Mouse (Mus musculus): ENCODE measurements around the gene Ubr7. TPM values are rescaled to one million over a fixed set of nuclear protein-coding genes. Genes with fewer than 3 reads are reported as not detected.

Ubr7 gene
- polyA plus RNA-seq, 1 experiment from 2014 or later = 34.7 TPM

DNA sequence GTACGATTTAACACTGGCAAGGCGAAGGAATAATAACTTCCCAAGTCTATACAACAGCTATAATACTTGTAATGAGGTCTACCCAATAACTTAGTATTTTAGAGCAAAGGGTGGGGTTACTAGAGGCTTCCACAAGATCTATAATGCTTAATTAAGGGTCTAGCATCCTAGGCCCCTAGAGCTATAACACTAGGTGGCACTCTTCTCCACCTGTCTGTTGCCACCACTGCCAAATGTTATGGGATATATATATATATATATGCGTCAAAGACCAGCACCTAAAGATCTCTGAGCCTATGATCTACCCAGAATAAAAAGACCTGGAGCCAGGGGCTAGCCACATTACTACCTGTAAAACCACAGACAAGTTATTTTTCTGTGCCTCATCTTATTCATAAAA, 17.5 kb upstream of the Ubr7 start:
- no peaks in the 10 kb centered on the region for H3K9me3 ChIP-seq (ENCODE audit: control insufficient read depth, low read length)
- WGBS = 60% methylated on average over 3 of the region's 3 CpGs
- H3K27me3 ChIP-seq (replicated peaks; ENCODE audit: control insufficient read depth, insufficient read depth, low read length) = no peaks in the 10 kb centered on the region
- no peak overlapping the region for H3K27ac ChIP-seq (ENCODE audit: low read depth, low read length)
- no peak overlapping the region for H3K4me3 ChIP-seq (ENCODE audit: low read length)
- H3K4me1 ChIP-seq (ENCODE audit: control insufficient read depth, insufficient read depth, low read depth, low read length) = peaks cover 22% of the 10 kb centered on the region
- no peaks in the 10 kb centered on the region for H3K36me3 ChIP-seq (ENCODE audit: control insufficient read depth, insufficient read depth, low read length)
- no peak overlapping the region for H3K4me2 ChIP-seq (ENCODE audit: low read length)
- H3K9ac ChIP-seq (ENCODE audit: low read depth, low read length) = no peak overlapping the region
- ATAC-seq = no peak

GRCm38 (mm10) chr12:102742056-102742455, 15.7 kb upstream of the Ubr7 start:
- Histone ChIP-seq H3K9me3 (ENCODE audit: control insufficient read depth, low read length) (no peaks in the 10 kb centered on the region), H3K27ac (ENCODE audit: low read depth, low read length) (no peak overlapping the region), H3K27me3 (replicated peaks; ENCODE audit: control insufficient read depth, insufficient read depth, low read length) (no peaks in the 10 kb centered on the region), H3K4me1 (ENCODE audit: control insufficient read depth, insufficient read depth, low read depth, low read length) (peaks cover 22% of the 10 kb centered on the region), H3K4me3 (ENCODE audit: low read length) (no peak overlapping the region), H3K4me2 (ENCODE audit: low read length) (no peak overlapping the region; the same call in 1 of the 2 replicates), H3K9ac (ENCODE audit: low read depth, low read length) (no peak overlapping the region), H3K36me3 (ENCODE audit: control insufficient read depth, insufficient read depth, low read length) (peaks cover 3% of the 10 kb centered on the region; the same call in 1 of the 2 replicates)
- no peak for ATAC-seq
- 90% methylated on average over 7 of the region's 7 CpGs for WGBS

DNA sequence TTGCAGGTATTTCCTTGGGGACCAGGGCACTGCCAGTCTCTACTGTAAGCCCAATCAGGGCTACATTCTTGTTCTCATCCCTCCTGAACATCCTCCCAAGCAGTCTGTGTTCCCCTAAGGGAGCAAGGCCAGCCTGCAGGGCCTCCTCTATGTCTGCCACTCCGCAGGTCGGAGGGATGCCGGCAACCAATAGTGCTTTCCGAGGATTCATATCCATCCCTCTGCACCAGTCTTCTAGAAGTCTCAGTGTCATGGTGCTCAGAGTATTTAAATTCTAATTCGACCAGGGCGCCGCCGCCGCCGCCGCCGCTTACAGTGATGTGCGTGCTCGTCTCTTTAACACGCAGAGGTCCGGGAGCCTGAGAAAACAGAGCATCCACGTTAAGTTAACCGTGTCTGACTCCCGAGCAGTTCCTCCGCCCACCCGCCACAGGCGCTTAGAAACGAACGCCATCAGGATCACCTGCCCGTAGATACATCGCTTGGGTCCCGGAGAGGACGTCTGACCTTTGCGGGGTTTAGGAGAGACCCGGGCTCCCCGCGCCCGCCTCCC, 14.7 kb upstream of the Ubr7 start:
- peaks cover 22% of the 10 kb centered on the region for H3K4me1 ChIP-seq (ENCODE audit: control insufficient read depth, insufficient read depth, low read depth, low read length)
- H3K9ac ChIP-seq (ENCODE audit: low read depth, low read length) = peak overlapping the region; percentile 88
- H3K9me3 ChIP-seq (ENCODE audit: control insufficient read depth, low read length) = no peaks in the 10 kb centered on the region
- under 1% methylated on average over 33 of the region's 33 CpGs for WGBS
- no peaks in the 10 kb centered on the region for H3K27me3 ChIP-seq (replicated peaks; ENCODE audit: control insufficient read depth, insufficient read depth, low read length)
- H3K36me3 ChIP-seq (ENCODE audit: control insufficient read depth, insufficient read depth, low read length) = peaks cover 3% of the 10 kb centered on the region; the same call in 1 of the 2 replicates
- peak overlapping the region; percentile 90 for H3K4me2 ChIP-seq (ENCODE audit: low read length)
- peak overlapping the region; percentile 80 for H3K4me3 ChIP-seq (ENCODE audit: low read length)
- ATAC-seq = peak; percentile 82
- H3K27ac ChIP-seq (ENCODE audit: low read depth, low read length) = peak overlapping the region; percentile 93

DNA sequence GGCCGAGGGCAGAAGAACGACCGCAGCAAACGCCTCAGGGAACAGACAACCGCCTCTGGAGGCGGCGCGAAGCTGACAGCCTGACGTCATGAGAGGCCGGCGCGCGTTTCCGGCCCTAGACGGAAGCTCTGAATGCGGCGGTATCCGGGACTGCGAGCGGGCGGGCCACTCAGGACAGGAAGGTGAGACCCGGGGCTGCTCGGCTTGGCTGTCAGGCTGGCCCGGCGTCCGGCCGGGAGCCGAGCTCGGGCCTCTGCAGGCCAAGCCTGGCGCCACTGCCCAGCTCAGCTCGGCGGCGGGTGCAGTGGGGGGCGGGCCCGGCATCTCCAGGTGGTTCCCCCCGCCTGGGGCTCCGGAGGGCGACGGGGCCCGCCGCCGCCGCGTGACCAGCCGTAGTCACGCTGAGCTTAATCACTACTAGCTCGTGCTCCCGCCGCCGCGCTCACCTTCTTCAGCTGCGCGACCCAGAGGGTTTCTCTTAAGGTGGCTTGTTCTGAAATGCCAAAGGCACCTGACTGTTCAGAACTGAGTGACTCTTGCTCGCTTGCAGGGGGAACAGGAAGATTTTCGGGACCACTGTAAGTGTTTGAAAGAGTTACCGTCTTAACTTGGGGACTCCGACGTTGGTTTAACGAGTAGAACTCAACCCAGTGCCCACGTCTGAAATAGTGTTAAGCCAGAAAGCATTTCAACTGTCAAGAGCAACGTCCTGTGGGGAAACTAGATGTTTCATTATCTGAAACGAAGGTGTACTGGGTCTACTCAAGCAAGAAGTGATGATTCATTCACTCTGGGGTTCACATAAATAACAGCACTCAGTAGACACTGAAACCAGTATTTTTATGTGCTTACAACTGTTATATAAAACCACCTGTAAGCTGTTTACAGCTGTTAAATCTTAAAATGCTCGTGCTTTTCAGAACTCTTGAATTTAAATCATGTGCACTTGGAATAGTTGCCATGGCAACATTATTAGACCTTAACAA, 13.9 kb upstream of the Ubr7 start, which contains the start of the genes Moap1 and Tmem251:
Gene Moap1, minus strand, starts transcription at position 73 of the 986 bp plus-strand sequence.
Gene Tmem251, plus strand, starts transcription at position 174 of the 986 bp plus-strand sequence.
- Histone ChIP-seq H3K9ac (ENCODE audit: low read depth, low read length) (peak within 1 kb of the TSS; percentile 88), H3K36me3 (ENCODE audit: control insufficient read depth, insufficient read depth, low read length) (peaks cover 3% of the 10 kb centered on the region), H3K4me2 (ENCODE audit: low read length) (peak within 1 kb of the TSS; percentile 90), H3K4me1 (ENCODE audit: control insufficient read depth, insufficient read depth, low read depth, low read length) (peaks cover 22% of the 10 kb centered on the region), H3K27me3 (replicated peaks; ENCODE audit: control insufficient read depth, insufficient read depth, low read length) (no peaks in the 10 kb centered on the region), H3K9me3 (ENCODE audit: control insufficient read depth, low read length) (no peaks in the 10 kb centered on the region), H3K4me3 (ENCODE audit: low read length) (peak within 1 kb of the TSS; percentile 80), H3K27ac (ENCODE audit: low read depth, low read length) (peak within 1 kb of the TSS; percentile 93)
- under 1% methylated on average over 63 of the region's 63 CpGs for WGBS
- ATAC-seq = peak; percentile 98

DNA sequence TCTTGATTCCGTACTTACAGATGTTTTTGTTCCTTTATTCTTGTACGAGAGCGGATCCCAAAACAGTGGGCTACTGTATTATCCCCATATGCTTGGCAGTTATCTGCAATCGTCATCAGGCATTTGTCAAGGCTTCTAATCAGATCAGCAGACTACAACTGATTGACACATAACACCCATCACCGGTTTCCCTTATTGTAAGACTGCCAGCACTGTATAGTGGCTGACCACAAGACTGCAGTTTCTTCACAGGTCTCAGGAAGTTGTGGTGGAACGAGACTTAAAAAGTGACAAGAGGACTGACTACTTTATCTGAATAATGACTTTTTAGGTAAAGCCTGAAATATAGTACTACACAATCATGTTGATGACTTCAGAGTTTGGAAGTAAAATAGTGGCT, 12.9 kb upstream of the Ubr7 start:
- 59% methylated on average over 6 of the region's 6 CpGs for WGBS
- peak overlapping the region; percentile 90; the same call in 1 of the 2 replicates for H3K4me2 ChIP-seq (ENCODE audit: low read length)
- H3K27ac ChIP-seq (ENCODE audit: low read depth, low read length) = no peak overlapping the region
- no peak overlapping the region for H3K4me3 ChIP-seq (ENCODE audit: low read length)
- no peak for ATAC-seq
- H3K9me3 ChIP-seq (ENCODE audit: control insufficient read depth, low read length) = no peaks in the 10 kb centered on the region
- no peaks in the 10 kb centered on the region for H3K27me3 ChIP-seq (replicated peaks; ENCODE audit: control insufficient read depth, insufficient read depth, low read length)
- no peak overlapping the region for H3K9ac ChIP-seq (ENCODE audit: low read depth, low read length)
- peaks cover 22% of the 10 kb centered on the region for H3K4me1 ChIP-seq (ENCODE audit: control insufficient read depth, insufficient read depth, low read depth, low read length)
- H3K36me3 ChIP-seq (ENCODE audit: control insufficient read depth, insufficient read depth, low read length) = peaks cover 3% of the 10 kb centered on the region

DNA sequence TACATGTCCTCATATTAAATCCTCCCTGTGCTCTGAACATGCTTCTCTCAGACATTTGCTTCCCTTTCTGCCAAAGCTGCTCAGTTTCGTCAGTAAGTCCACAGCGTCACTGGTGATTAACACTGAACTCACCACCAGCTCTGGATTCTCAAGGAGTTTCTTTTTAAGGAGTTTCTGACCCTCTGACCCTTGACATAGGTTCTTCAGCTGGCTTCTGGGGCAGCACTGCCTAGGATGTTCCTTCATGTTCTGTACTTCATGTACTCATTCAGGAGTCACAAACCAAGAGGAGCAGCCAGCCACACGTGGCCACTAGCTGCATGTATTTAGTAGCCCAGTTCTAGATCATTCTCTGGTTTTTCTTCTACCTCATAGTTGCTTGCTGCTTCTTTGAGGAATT, 9.5 kb upstream of the Ubr7 start:
- WGBS = 90% methylated on average over 3 of the region's 3 CpGs
- Histone ChIP-seq H3K27ac (ENCODE audit: low read depth, low read length) (no peak overlapping the region), H3K4me1 (ENCODE audit: control insufficient read depth, insufficient read depth, low read depth, low read length) (peaks cover 10% of the 10 kb centered on the region), H3K9me3 (ENCODE audit: control insufficient read depth, low read length) (no peaks in the 10 kb centered on the region), H3K27me3 (replicated peaks; ENCODE audit: control insufficient read depth, insufficient read depth, low read length) (no peaks in the 10 kb centered on the region), H3K36me3 (ENCODE audit: control insufficient read depth, insufficient read depth, low read length) (peaks cover 3% of the 10 kb centered on the region), H3K9ac (ENCODE audit: low read depth, low read length) (no peak overlapping the region), H3K4me2 (ENCODE audit: low read length) (no peak overlapping the region), H3K4me3 (ENCODE audit: low read length) (no peak overlapping the region)
- no peak for ATAC-seq

- ATAC-seq = no peak
- Histone ChIP-seq H3K36me3 (ENCODE audit: control insufficient read depth, insufficient read depth, low read length) (no peaks in the 10 kb centered on the region), H3K4me3 (ENCODE audit: low read length) (peak overlapping the region; percentile 82), H3K4me2 (ENCODE audit: low read length) (peak overlapping the region; percentile 86), H3K27ac (ENCODE audit: low read depth, low read length) (no peak overlapping the region), H3K9me3 (ENCODE audit: control insufficient read depth, low read length) (no peaks in the 10 kb centered on the region), H3K4me1 (ENCODE audit: control insufficient read depth, insufficient read depth, low read depth, low read length) (peaks cover 20% of the 10 kb centered on the region), H3K9ac (ENCODE audit: low read depth, low read length) (no peak overlapping the region), H3K27me3 (replicated peaks; ENCODE audit: control insufficient read depth, insufficient read depth, low read length) (no peaks in the 10 kb centered on the region)
- WGBS = 83% methylated on average over 7 of the region's 7 CpGs
Observed at GRCm38 (mm10) chr12:102756304-102756703, 1.5 kb upstream of the Ubr7 start.

GRCm38 (mm10) chr12:102757055-102757688, 595 bp upstream of the Ubr7 start:
- Histone ChIP-seq H3K4me3 (ENCODE audit: low read length) (peak overlapping the region; percentile 82), H3K9ac (ENCODE audit: low read depth, low read length) (peak overlapping the region; percentile 75), H3K9me3 (ENCODE audit: control insufficient read depth, low read length) (no peaks in the 10 kb centered on the region), H3K36me3 (ENCODE audit: control insufficient read depth, insufficient read depth, low read length) (no peaks in the 10 kb centered on the region), H3K27me3 (replicated peaks; ENCODE audit: control insufficient read depth, insufficient read depth, low read length) (no peaks in the 10 kb centered on the region), H3K27ac (ENCODE audit: low read depth, low read length) (peak overlapping the region; percentile 91), H3K4me1 (ENCODE audit: control insufficient read depth, insufficient read depth, low read depth, low read length) (peaks cover 20% of the 10 kb centered on the region), H3K4me2 (ENCODE audit: low read length) (peak overlapping the region; percentile 86)
- peak; percentile 85 for ATAC-seq
- WGBS = 1% methylated on average over 46 of the region's 46 CpGs

GRCm38 (mm10) chr12:102758403-102758756, 613 bp downstream of the Ubr7 start, which contains the start of gene Gm20604:
Gene Gm20604, minus strand, starts transcription at chr12:102758672.
- Histone ChIP-seq H3K27ac (ENCODE audit: low read depth, low read length) (peak within 1 kb of the TSS; percentile 91), H3K4me1 (ENCODE audit: control insufficient read depth, insufficient read depth, low read depth, low read length) (peaks cover 20% of the 10 kb centered on the region), H3K9me3 (ENCODE audit: control insufficient read depth, low read length) (no peaks in the 10 kb centered on the region), H3K4me3 (ENCODE audit: low read length) (peak within 1 kb of the TSS; percentile 82), H3K9ac (ENCODE audit: low read depth, low read length) (peak within 1 kb of the TSS; percentile 84), H3K36me3 (ENCODE audit: control insufficient read depth, insufficient read depth, low read length) (no peaks in the 10 kb centered on the region), H3K27me3 (replicated peaks; ENCODE audit: control insufficient read depth, insufficient read depth, low read length) (no peaks in the 10 kb centered on the region), H3K4me2 (ENCODE audit: low read length) (peak within 1 kb of the TSS; percentile 93)
- ATAC-seq = no peak
- 0% methylated on average over 10 of the region's 10 CpGs for WGBS
